Mouse (Mus musculus) heart, postnatal 0 days (tissue): ENCODE data around the gene Plcb4.

Experiments used
- CTCF ChIP-seq: IDR thresholded peaks from 2 replicates; pipeline ENCODE4 v1.5.1; 2016; ENCODE audit warnings: antibody characterized with exemption, control low read depth, low read depth
- EP300 ChIP-seq: IDR thresholded peaks from 2 replicates; pipeline ENCODE4 v1.6.1; 2016; ENCODE audit warnings: antibody characterized with exemption, low read depth

DNA sequence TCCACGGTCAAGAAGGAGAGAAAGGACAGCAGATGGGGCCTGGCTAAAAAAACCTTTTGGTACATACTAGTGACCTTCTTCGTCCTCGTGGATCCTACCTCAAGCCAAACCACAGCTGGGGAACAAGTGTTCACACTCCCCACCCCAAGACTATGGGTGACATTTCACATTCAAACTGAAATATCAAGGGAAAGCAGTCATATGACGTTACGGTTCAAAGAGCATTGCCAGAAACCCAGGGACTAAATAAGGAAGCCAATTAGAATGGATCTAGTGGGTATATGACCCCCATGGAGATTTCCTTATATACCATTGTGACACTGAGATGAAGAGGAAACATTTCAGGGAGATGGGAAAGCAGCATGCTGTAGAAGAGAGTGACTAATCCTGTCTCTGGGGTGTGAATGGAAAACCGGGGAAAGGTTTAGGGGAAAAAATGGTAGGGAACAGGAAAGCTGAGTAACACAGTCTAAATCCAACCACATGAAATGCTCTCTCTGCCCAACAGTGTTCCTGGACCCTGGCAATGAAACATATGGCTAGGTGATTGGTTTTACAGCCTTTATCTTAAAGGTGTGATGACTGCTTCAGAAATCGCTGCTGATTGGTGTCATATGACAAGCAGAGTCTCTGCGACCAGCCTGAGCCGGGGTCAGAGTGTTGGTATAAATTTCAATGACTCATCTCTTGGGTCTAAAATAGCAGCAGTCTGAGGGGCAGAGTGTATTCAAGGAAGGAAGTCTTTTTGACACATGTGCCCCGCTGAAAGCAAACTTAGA, 114.6 kb downstream of the Plcb4 start:
- TF ChIP-seq CTCF, result no peak
- no peak for TF ChIP-seq EP300
